Mouse (Mus musculus): ENCODE data around the gene Mpp1. TPM values are rescaled to one million over a fixed set of nuclear protein-coding genes. Genes with fewer than 3 reads are reported as not detected.

The Mpp1 gene
- polyA plus RNA-seq, 1 experiment from 2014 or later: 20.6 TPM

Other genes with a start within 250 kb of the Mpp1 start
- gene Gab3, start 45.6 kb downstream of the Mpp1 start, polyA plus RNA-seq (2015; fragmentation: Nextera tagmentation; extraction: Ambion mirVana): 2.6 and 3.0 TPM in 2 replicates
- gene Dkc1, start 35.2 kb downstream of the Mpp1 start, polyA plus RNA-seq (2015; fragmentation: Nextera tagmentation; extraction: Ambion mirVana): 58.5 and 59.8 TPM in 2 replicates
- gene Smim9, start 32.8 kb upstream of the Mpp1 start, polyA plus RNA-seq (2015; fragmentation: Nextera tagmentation; extraction: Ambion mirVana): 0.32 TPM in 1 of 2 replicates, not detected in the other